Mouse (Mus musculus): ENCODE results near the gene Sec23ip. TPM values are rescaled to one million over a fixed set of nuclear protein-coding genes. Genes with fewer than 3 reads are reported as not detected.

The Sec23ip gene
- total and polyA plus RNA-seq, 2 experiments from 2014 or later, result 26.3 to 35.7 TPM

DNA sequence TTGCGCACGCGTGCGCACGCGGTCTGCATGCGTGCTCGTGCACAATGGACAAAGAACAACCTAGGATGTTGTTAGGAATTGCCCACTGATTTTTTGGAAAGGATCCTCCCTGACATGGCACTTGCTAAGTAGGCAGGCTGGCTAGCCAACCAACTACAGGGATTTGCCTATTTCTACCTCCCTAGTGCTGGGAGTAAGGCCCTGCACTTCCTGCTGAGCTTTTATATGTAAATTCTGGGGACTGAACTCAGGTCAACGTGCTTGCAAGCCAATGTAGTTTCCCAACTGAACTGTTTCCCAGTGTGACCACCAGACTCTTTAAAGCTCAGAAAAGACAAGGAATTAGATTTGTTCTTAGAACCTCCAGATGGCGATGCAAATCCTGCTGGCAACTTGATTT is 17.7 kb upstream of the Sec23ip start:
- Histone ChIP-seq H3K9me3 (ENCODE audit: low read length) (no peaks in the 10 kb centered on the region), H3K4me3 (ENCODE audit: low read depth, low read length) (no peak overlapping the region), H3K27ac (ENCODE audit: low read depth, low read length) (no peak overlapping the region), H3K27me3 (ENCODE audit: insufficient read depth, low read length) (no peaks in the 10 kb centered on the region), H3K36me3 (ENCODE audit: insufficient read depth, low read length) (peaks cover 4% of the 10 kb centered on the region; the same call in 1 of the 2 replicates), H3K4me1 (ENCODE audit: insufficient read depth, low read length) (no peaks in the 10 kb centered on the region), H3K4me2 (ENCODE audit: low read depth, low read length, poor library complexity, severe bottlenecking) (no peak overlapping the region), H3K9ac (replicated peaks; ENCODE audit: low read length, poor library complexity, severe bottlenecking) (no peak overlapping the region)
- peak; percentile 5; the same call in 1 of the 2 replicates for TF ChIP-seq CTCF (IDR thresholded peaks at IDR 0.05)
- ATAC-seq (ENCODE audit: low FRiP score), result no peak
- DNase-seq (ENCODE audit: low spot score), result no peak
- 44% methylated on average over 10 of the region's 10 CpGs for WGBS

DNA sequence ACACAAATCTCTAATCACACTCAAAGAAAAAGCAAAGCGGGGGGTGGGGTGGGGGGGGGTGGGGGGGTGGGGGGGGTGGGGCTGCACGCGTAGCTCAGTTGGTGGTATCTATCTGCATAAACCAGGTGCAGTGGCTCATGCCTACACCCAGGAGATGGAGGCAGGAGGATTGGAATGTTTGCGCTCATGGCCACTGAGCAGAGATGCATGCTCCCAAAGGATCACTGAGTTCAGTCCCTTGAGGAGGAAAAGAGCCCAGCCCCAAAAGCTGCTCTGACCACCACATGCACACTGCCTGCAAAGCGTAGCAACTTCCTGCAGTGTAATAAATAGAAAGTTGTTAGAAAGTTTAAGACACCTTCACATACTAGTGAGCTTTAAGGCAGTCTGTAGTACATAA is 17.0 kb upstream of the Sec23ip start:
- H3K4me3 ChIP-seq (ENCODE audit: low read depth, low read length), result no peak overlapping the region
- 42% methylated on average over 5 of the region's 5 CpGs for WGBS
- H3K4me1 ChIP-seq (ENCODE audit: insufficient read depth, low read length), result no peaks in the 10 kb centered on the region
- DNase-seq (ENCODE audit: low spot score), result no peak
- no peaks in the 10 kb centered on the region for H3K9me3 ChIP-seq (ENCODE audit: low read length)
- ATAC-seq (ENCODE audit: low FRiP score), result no peak
- H3K36me3 ChIP-seq (ENCODE audit: insufficient read depth, low read length), result no peaks in the 10 kb centered on the region
- H3K27ac ChIP-seq (ENCODE audit: low read depth, low read length), result no peak overlapping the region
- no peaks in the 10 kb centered on the region for H3K27me3 ChIP-seq (ENCODE audit: insufficient read depth, low read length)
- H3K4me2 ChIP-seq (ENCODE audit: low read depth, low read length, poor library complexity, severe bottlenecking), result no peak overlapping the region
- no peak for TF ChIP-seq CTCF (IDR thresholded peaks at IDR 0.05)
- no peak overlapping the region for H3K9ac ChIP-seq (replicated peaks; ENCODE audit: low read length, poor library complexity, severe bottlenecking)

DNA sequence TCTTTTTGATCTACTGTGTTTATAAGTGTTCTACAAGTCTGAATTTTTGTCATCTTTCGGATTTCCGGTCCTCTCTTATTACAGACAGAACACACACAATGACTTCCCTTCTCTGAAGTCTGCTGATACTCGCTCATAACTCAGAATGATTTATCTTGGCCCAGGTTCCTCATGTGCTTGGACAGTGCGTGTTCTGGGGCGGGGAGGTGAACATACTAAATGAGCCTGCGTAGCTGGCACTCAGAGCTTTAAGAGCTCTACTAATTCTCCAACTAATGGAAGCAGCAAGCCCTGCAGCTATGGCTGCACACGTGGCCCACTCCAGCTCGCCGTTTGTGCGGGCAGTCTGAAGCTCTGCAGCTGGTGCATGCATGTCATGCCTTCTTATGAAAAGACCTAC is 16.0 kb upstream of the Sec23ip start:
- ATAC-seq (ENCODE audit: low FRiP score), result no peak
- WGBS, result 88% methylated on average over 10 of the region's 10 CpGs

GRCm38 (mm10) chr7:128731585-128731984 is 13.2 kb upstream of the Sec23ip start:
- ATAC-seq (ENCODE audit: low FRiP score), result no peak
- Histone ChIP-seq H3K9ac (replicated peaks; ENCODE audit: low read length, poor library complexity, severe bottlenecking) (no peak overlapping the region), H3K27me3 (ENCODE audit: insufficient read depth, low read length) (no peaks in the 10 kb centered on the region), H3K36me3 (ENCODE audit: insufficient read depth, low read length) (no peaks in the 10 kb centered on the region), H3K27ac (ENCODE audit: low read depth, low read length) (no peak overlapping the region), H3K9me3 (ENCODE audit: low read length) (no peaks in the 10 kb centered on the region), H3K4me3 (ENCODE audit: low read depth, low read length) (no peak overlapping the region), H3K4me2 (ENCODE audit: low read depth, low read length, poor library complexity, severe bottlenecking) (no peak overlapping the region), H3K4me1 (ENCODE audit: insufficient read depth, low read length) (no peaks in the 10 kb centered on the region)
- WGBS, result 77% methylated on average over 2 of the region's 2 CpGs
- TF ChIP-seq CTCF (IDR thresholded peaks at IDR 0.05), result no peak
- DNase-seq (ENCODE audit: low spot score), result no peak

More for the DNA sequence above, 16.0 kb upstream of the Sec23ip start:
- Histone ChIP-seq H3K4me3 (ENCODE audit: low read depth, low read length) (no peak overlapping the region), H3K36me3 (ENCODE audit: insufficient read depth, low read length) (no peaks in the 10 kb centered on the region), H3K9me3 (ENCODE audit: low read length) (no peaks in the 10 kb centered on the region), H3K4me2 (ENCODE audit: low read depth, low read length, poor library complexity, severe bottlenecking) (no peak overlapping the region), H3K4me1 (ENCODE audit: insufficient read depth, low read length) (no peaks in the 10 kb centered on the region), H3K27ac (ENCODE audit: low read depth, low read length) (no peak overlapping the region), H3K9ac (replicated peaks; ENCODE audit: low read length, poor library complexity, severe bottlenecking) (no peak overlapping the region), H3K27me3 (ENCODE audit: insufficient read depth, low read length) (no peaks in the 10 kb centered on the region)
- no peak for TF ChIP-seq CTCF (IDR thresholded peaks at IDR 0.05)
- DNase-seq (ENCODE audit: low spot score), result no peak

DNA sequence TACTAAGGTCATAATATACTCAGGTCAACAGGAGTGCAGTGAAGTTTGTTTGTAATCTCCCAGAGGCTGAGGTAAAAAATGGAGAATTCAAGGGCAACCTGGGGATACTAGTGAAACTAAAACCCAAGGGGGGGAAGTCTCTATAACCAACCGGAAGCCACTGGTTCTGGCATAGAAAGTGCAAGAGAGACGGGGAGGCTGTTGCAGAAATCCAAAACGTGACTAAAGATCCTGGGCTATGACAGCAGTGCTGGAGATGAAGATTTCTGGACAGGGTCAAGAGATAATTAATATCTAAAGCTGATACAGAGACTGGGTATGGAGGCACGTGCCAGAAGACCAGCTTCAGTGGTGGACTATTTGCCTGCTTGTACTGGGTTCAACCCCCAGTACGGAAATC is 6.7 kb upstream of the Sec23ip start:
- Histone ChIP-seq H3K4me3 (ENCODE audit: low read depth, low read length) (peak overlapping the region; percentile 100; the same call in 1 of the 2 replicates), H3K4me1 (ENCODE audit: insufficient read depth, low read length) (peaks cover 14% of the 10 kb centered on the region), H3K36me3 (ENCODE audit: insufficient read depth, low read length) (no peaks in the 10 kb centered on the region), H3K27me3 (ENCODE audit: insufficient read depth, low read length) (no peaks in the 10 kb centered on the region), H3K27ac (ENCODE audit: low read depth, low read length) (no peak overlapping the region), H3K4me2 (ENCODE audit: low read depth, low read length, poor library complexity, severe bottlenecking) (peak overlapping the region; percentile 86; the same call in 1 of the 2 replicates), H3K9ac (replicated peaks; ENCODE audit: low read length, poor library complexity, severe bottlenecking) (no peak overlapping the region), H3K9me3 (ENCODE audit: low read length) (no peaks in the 10 kb centered on the region)
- no peak for ATAC-seq (ENCODE audit: low FRiP score)
- DNase-seq (ENCODE audit: low spot score), result no peak
- TF ChIP-seq CTCF (IDR thresholded peaks at IDR 0.05), result no peak
- WGBS, result 75% methylated on average over 5 of the region's 5 CpGs

- Histone ChIP-seq H3K4me3 (ENCODE audit: low read depth, low read length) (peak overlapping the region; percentile 100), H3K9me3 (ENCODE audit: low read length) (no peaks in the 10 kb centered on the region), H3K4me2 (ENCODE audit: low read depth, low read length, poor library complexity, severe bottlenecking) (peak overlapping the region; percentile 86), H3K27ac (ENCODE audit: low read depth, low read length) (no peak overlapping the region), H3K4me1 (ENCODE audit: insufficient read depth, low read length) (peaks cover 14% of the 10 kb centered on the region), H3K9ac (replicated peaks; ENCODE audit: low read length, poor library complexity, severe bottlenecking) (peak overlapping the region; percentile 93), H3K36me3 (ENCODE audit: insufficient read depth, low read length) (no peaks in the 10 kb centered on the region), H3K27me3 (ENCODE audit: insufficient read depth, low read length) (no peaks in the 10 kb centered on the region)
- ATAC-seq (ENCODE audit: low FRiP score) (no peak), DNase-seq (ENCODE audit: low spot score) (no peak)
- no peak for TF ChIP-seq CTCF (IDR thresholded peaks at IDR 0.05)
- 1% methylated on average over 15 of the region's 15 CpGs for WGBS
Measured at GRCm38 (mm10) chr7:128739116-128739461, 5.7 kb upstream of the Sec23ip start.

Measured in midbrain, postnatal 0 days (tissue).